Mouse (Mus musculus) olfactory bulb, adult 2 months (tissue): ENCODE measurements around the gene Olfr698.
"Not testable (repeated sequence)": the region's sequence is repeated elsewhere in the genome, so short reads cannot be mapped to it uniquely, and the experiment has no call there.

Experiments
- CTCF ChIP-seq: fragments of 200-500 bp; IDR thresholded peaks from 2 replicates; pipeline ENCODE4 v1.5.1; 2012; ENCODE audit warnings: low read depth, mild to moderate bottlenecking, low read length, moderate library complexity; ENCODE audit not compliant: insufficient read depth
- POLR2A ChIP-seq: fragments of 200-500 bp; IDR thresholded peaks from 2 replicates; pipeline ENCODE4 v1.6.1; 2012; ENCODE audit warnings: mild to moderate bottlenecking, low read depth, low read length, moderate library complexity; ENCODE audit not compliant: insufficient read depth

- not testable (repeated sequence) for TF ChIP-seq CTCF, POLR2A
Measured at GRCm38 (mm10) chr7:106761008-106761407, 5.8 kb upstream of the Olfr698 start.
